Mouse (Mus musculus) hindbrain, embryonic 12.5 days (tissue): ENCODE measurements at regions not wholly inside any gene's neighbourhood (a gene's known extent, or its start where the extent isn't known, plus 50 kb on each side); places are given as distances from the start of the nearest gene placed in this dataset.

Experiments
- ATAC-seq: fragments of 200-750 bp; cut with Nextera tagmentation; 2 replicates; pipeline ENCODE4 v1.8.0; 2017; ENCODE audit warnings: moderate TSS enrichment; ENCODE audit not compliant: low FRiP score
- H3K27ac ChIP-seq: fragments of 300-500 bp; sonication (generic); 2 replicates; pipeline ENCODE4 v1.5.1; 2016; ENCODE audit warnings: mild to moderate bottlenecking
- H3K27me3 ChIP-seq: fragments of 300-500 bp; sonication (generic); 2 replicates; pipeline ENCODE4 v1.6.1; 2016; ENCODE audit warnings: mild to moderate bottlenecking
- H3K36me3 ChIP-seq: fragments of 300-500 bp; sonication (generic); 2 replicates; pipeline ENCODE4 v1.6.1; 2016; ENCODE audit warnings: mild to moderate bottlenecking
- H3K4me1 ChIP-seq: fragments of 300-500 bp; sonication (generic); 2 replicates; pipeline ENCODE4 v1.6.1; 2016
- H3K4me2 ChIP-seq: fragments of 300-500 bp; sonication (generic); replicated peaks from 2 replicates; pipeline ENCODE4 v1.6.1; 2016; ENCODE audit warnings: mild to moderate bottlenecking
- H3K4me3 ChIP-seq: fragments of 300-500 bp; sonication (generic); 2 replicates; pipeline ENCODE4 v1.5.1; 2016; ENCODE audit warnings: mild to moderate bottlenecking
- H3K9ac ChIP-seq: fragments of 300-500 bp; sonication (generic); 2 replicates; pipeline ENCODE4 v1.6.1; 2016; ENCODE audit warnings: mild to moderate bottlenecking, moderate library complexity
- H3K9me3 ChIP-seq: fragments of 300-500 bp; sonication (generic); replicated peaks from 2 replicates; pipeline ENCODE4 v1.6.1; 2016; ENCODE audit warnings: mild to moderate bottlenecking
- WGBS: fragments of 180-500 bp; shearing (Covaris S2); methylation state at CpG from one replicate; pipeline ENCODE4 v1.1.7; 2016; 5-methylcytosine and 5-hydroxymethylcytosine counted together

- Histone ChIP-seq H3K9ac (no peak overlapping the region), H3K27me3 (peaks cover 4% of the 10 kb centered on the region; the same call in 1 of the 2 replicates), H3K27ac (no peak overlapping the region), H3K36me3 (no peaks in the 10 kb centered on the region), H3K4me2 (no peak overlapping the region), H3K4me1 (no peaks in the 10 kb centered on the region), H3K4me3 (no peak overlapping the region), H3K9me3 (no peaks in the 10 kb centered on the region)
- ATAC-seq: no peak
- WGBS: 88% methylated on average over 8 of the region's 8 CpGs
These were observed 307.1 kb downstream of the Ptpru start for GRCm38 (mm10) chr4:131531003-131531402.

DNA sequence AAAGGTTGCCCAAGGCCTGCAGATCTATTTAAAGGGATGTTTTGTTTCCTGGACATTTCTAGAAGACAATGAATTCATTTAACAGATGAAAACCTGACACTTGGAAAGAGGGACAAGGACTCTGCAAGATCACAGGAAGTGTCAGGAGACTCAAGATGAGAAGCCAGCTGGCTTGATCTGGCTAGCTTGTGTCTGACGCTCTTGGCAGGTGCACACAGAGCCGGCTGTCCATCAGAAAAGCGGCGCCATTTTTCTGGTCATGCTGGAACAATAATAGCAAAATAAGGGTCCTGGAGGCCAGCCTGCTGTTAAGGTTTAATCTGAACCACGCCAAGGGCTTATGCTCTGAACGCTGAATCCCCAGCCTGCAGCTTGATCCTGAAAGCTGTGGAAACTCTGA, 303.3 kb downstream of the Ptpru start:
- Histone ChIP-seq H3K4me2 (no peak overlapping the region), H3K27me3 (no peaks in the 10 kb centered on the region), H3K4me1 (0 out of 2 replicates have a peak, but pooled peaks cover 2% of the 10 kb centered on the region), H3K4me3 (no peak overlapping the region), H3K9ac (no peak overlapping the region), H3K36me3 (no peaks in the 10 kb centered on the region), H3K9me3 (no peaks in the 10 kb centered on the region), H3K27ac (no peak overlapping the region)
- ATAC-seq: no peak
- WGBS: 71% methylated on average over 6 of the region's 6 CpGs

DNA sequence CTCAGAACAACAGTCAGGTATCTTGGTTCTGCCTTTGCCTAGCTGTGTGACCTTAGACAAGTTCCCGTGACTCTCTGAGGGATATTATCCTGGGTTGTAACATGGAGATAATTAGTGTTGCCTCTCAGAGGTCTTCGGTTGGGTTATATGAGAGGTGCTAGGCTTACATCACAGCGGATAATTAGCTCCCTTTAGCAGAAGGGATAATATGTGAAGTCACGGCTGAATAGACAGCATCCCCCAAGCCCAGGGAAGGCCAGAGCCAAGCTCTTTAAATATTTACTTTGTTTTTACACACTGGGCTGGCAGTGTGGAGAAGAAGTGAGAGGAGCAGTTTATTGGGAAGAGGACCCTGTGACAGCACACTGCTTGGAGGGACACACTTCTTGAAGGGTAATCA, 299.9 kb downstream of the Ptpru start:
- 70% methylated on average over 4 of the region's 4 CpGs for WGBS
- no peak for ATAC-seq
- H3K36me3 ChIP-seq: no peaks in the 10 kb centered on the region
- no peak overlapping the region for H3K9ac ChIP-seq
- 0 out of 2 replicates have a peak, but pooled peaks cover 5% of the 10 kb centered on the region for H3K4me1 ChIP-seq
- H3K9me3 ChIP-seq: no peaks in the 10 kb centered on the region
- H3K27me3 ChIP-seq: no peaks in the 10 kb centered on the region
- H3K27ac ChIP-seq: no peak overlapping the region
- no peak overlapping the region for H3K4me2 ChIP-seq
- no peak overlapping the region for H3K4me3 ChIP-seq

DNA sequence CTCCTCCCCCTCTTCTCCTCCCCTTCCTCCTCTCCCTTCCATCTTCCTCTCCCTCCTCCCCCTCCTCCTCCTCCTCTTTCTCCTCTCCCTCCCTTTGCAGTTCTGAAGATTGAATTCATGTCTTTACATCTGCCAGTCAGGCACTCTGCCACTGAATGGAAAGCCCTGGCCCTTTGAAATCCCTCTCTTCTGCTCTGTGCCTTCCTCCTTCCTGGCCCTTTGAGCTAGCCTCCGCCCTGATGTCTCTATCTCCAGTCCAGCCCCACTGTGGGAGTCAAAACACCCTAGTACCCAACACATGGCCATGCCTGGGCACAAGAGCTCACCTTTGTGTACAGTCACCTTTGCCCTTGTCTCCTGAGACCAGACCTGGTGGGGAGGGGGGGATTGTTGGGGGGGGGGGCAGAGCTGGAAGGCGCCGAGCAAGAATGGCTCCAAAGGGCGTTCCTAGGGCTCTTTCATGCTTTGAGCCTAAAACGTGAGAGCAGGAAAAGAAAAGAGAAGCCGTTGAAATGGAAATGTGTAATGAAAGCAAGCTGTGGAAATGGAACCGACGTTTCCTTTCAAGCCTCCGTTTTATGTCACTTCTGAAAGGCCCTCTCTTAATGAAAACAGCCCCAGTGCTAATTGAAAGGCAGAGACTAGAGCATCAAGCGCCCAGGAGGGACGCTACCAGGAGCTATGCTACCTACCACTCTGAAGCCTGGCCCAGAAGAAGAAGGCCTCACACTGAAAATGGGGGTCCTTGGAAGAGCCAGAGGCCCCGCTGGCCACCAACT, 291.5 kb downstream of the Ptpru start:
- Histone ChIP-seq H3K36me3 (no peaks in the 10 kb centered on the region), H3K4me2 (no peak overlapping the region), H3K9me3 (no peaks in the 10 kb centered on the region), H3K4me1 (peaks cover 8% of the 10 kb centered on the region), H3K27ac (no peak overlapping the region), H3K4me3 (no peak overlapping the region), H3K27me3 (no peaks in the 10 kb centered on the region), H3K9ac (no peak overlapping the region)
- ATAC-seq: no peak
- 41% methylated on average over 12 of the region's 12 CpGs for WGBS

DNA sequence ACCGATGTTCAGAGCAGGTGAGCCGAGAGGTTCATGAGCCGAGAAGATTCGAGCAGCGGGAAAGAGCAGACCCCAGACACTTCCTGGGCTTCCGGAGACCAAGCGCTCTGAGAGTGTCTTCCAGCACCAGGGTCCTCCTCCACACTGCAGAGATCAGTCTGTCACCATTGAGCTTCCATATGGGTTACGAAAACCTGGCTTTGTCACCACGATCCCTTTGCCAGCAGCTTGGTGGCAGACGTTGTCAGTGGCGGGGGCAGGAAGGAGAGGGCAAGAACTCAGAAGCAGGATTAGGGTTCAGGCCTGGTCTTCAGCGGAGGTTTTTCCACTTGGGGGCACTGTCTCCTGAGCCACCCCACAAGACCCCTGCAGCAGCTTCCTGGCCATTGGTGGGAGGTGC, 288.5 kb downstream of the Ptpru start:
- no peaks in the 10 kb centered on the region for H3K9me3 ChIP-seq
- no peak overlapping the region for H3K4me2 ChIP-seq
- no peaks in the 10 kb centered on the region for H3K27me3 ChIP-seq
- H3K9ac ChIP-seq: no peak overlapping the region
- H3K4me1 ChIP-seq: peaks cover 8% of the 10 kb centered on the region
- no peak overlapping the region for H3K4me3 ChIP-seq
- WGBS: 86% methylated on average over 12 of the region's 12 CpGs
- no peak for ATAC-seq
- no peak overlapping the region for H3K27ac ChIP-seq
- no peaks in the 10 kb centered on the region for H3K36me3 ChIP-seq

GRCm38 (mm10) chr4:131558513-131558912, 279.6 kb downstream of the Ptpru start:
- Histone ChIP-seq H3K27me3 (no peaks in the 10 kb centered on the region), H3K4me1 (no peaks in the 10 kb centered on the region), H3K36me3 (no peaks in the 10 kb centered on the region), H3K27ac (no peak overlapping the region), H3K9ac (no peak overlapping the region), H3K9me3 (no peaks in the 10 kb centered on the region; the same call in 1 of the 2 replicates), H3K4me3 (no peak overlapping the region), H3K4me2 (no peak overlapping the region)
- ATAC-seq: no peak
- 83% methylated on average over 5 of the region's 5 CpGs for WGBS

GRCm38 (mm10) chr4:131563851-131564250, 274.2 kb downstream of the Ptpru start:
- no peak overlapping the region for H3K4me2 ChIP-seq
- no peaks in the 10 kb centered on the region; the same call in 1 of the 2 replicates for H3K9me3 ChIP-seq
- 0 out of 2 replicates have a peak, but pooled peaks cover 3% of the 10 kb centered on the region for H3K4me1 ChIP-seq
- H3K4me3 ChIP-seq: no peak overlapping the region
- H3K36me3 ChIP-seq: no peaks in the 10 kb centered on the region
- WGBS: 67% methylated on average over 4 of the region's 4 CpGs
- no peak overlapping the region for H3K27ac ChIP-seq
- no peaks in the 10 kb centered on the region for H3K27me3 ChIP-seq
- H3K9ac ChIP-seq: no peak overlapping the region
- no peak for ATAC-seq

- no peaks in the 10 kb centered on the region for H3K27me3 ChIP-seq
- H3K9me3 ChIP-seq: no peaks in the 10 kb centered on the region
- no peaks in the 10 kb centered on the region for H3K36me3 ChIP-seq
- H3K4me2 ChIP-seq: no peak overlapping the region
- H3K27ac ChIP-seq: no peak overlapping the region
- 84% methylated on average over 7 of the region's 7 CpGs for WGBS
- H3K4me3 ChIP-seq: no peak overlapping the region
- no peak overlapping the region for H3K9ac ChIP-seq
- ATAC-seq: no peak
- 0 out of 2 replicates have a peak, but pooled peaks cover 3% of the 10 kb centered on the region for H3K4me1 ChIP-seq
These were observed 272.9 kb downstream of the Ptpru start for GRCm38 (mm10) chr4:131565203-131565602.

GRCm38 (mm10) chr4:131567241-131567640, 270.8 kb downstream of the Ptpru start:
- no peak overlapping the region for H3K9ac ChIP-seq
- ATAC-seq: no peak
- H3K4me2 ChIP-seq: no peak overlapping the region
- no peaks in the 10 kb centered on the region for H3K27me3 ChIP-seq
- H3K27ac ChIP-seq: no peak overlapping the region
- H3K4me3 ChIP-seq: no peak overlapping the region
- 0 out of 2 replicates have a peak, but pooled peaks cover 3% of the 10 kb centered on the region for H3K4me1 ChIP-seq
- 38% methylated on average over 2 of the region's 2 CpGs for WGBS
- no peaks in the 10 kb centered on the region for H3K9me3 ChIP-seq
- no peaks in the 10 kb centered on the region for H3K36me3 ChIP-seq

GRCm38 (mm10) chr4:131569156-131569555, 268.9 kb downstream of the Ptpru start:
- H3K4me1 ChIP-seq: 0 out of 2 replicates have a peak, but pooled peaks cover 3% of the 10 kb centered on the region
- no peak for ATAC-seq
- no peak overlapping the region for H3K4me2 ChIP-seq
- 51% methylated on average over 5 of the region's 5 CpGs for WGBS
- no peaks in the 10 kb centered on the region for H3K9me3 ChIP-seq
- H3K27ac ChIP-seq: no peak overlapping the region
- H3K27me3 ChIP-seq: no peaks in the 10 kb centered on the region
- no peak overlapping the region for H3K4me3 ChIP-seq
- no peak overlapping the region for H3K9ac ChIP-seq
- no peaks in the 10 kb centered on the region for H3K36me3 ChIP-seq

- H3K27me3 ChIP-seq: no peaks in the 10 kb centered on the region
- ATAC-seq: no peak
- no peak overlapping the region for H3K9ac ChIP-seq
- H3K4me3 ChIP-seq: no peak overlapping the region
- H3K4me1 ChIP-seq: no peaks in the 10 kb centered on the region
- no peak overlapping the region for H3K27ac ChIP-seq
- H3K36me3 ChIP-seq: no peaks in the 10 kb centered on the region
- no peaks in the 10 kb centered on the region for H3K9me3 ChIP-seq
- H3K4me2 ChIP-seq: no peak overlapping the region
- 69% methylated on average over 4 of the region's 4 CpGs for WGBS
These were observed 260.5 kb downstream of the Ptpru start for GRCm38 (mm10) chr4:131577571-131577970.

- WGBS: 64% methylated on average over 3 of the region's 3 CpGs
- ATAC-seq: no peak
- no peaks in the 10 kb centered on the region for H3K27me3 ChIP-seq
- H3K4me1 ChIP-seq: no peaks in the 10 kb centered on the region
- H3K27ac ChIP-seq: no peak overlapping the region
- no peak overlapping the region for H3K4me2 ChIP-seq
- no peaks in the 10 kb centered on the region for H3K36me3 ChIP-seq
- no peak overlapping the region for H3K4me3 ChIP-seq
- H3K9ac ChIP-seq: no peak overlapping the region
- no peaks in the 10 kb centered on the region for H3K9me3 ChIP-seq
These were observed 252.1 kb downstream of the Ptpru start for GRCm38 (mm10) chr4:131585946-131586345.

- Histone ChIP-seq H3K4me1 (no peaks in the 10 kb centered on the region), H3K27ac (no peak overlapping the region), H3K9me3 (no peaks in the 10 kb centered on the region), H3K36me3 (no peaks in the 10 kb centered on the region), H3K9ac (no peak overlapping the region), H3K27me3 (no peaks in the 10 kb centered on the region), H3K4me3 (no peak overlapping the region), H3K4me2 (no peak overlapping the region)
- WGBS: 61% methylated on average over 7 of the region's 7 CpGs
- ATAC-seq: no peak
These were observed 250.6 kb downstream of the Ptpru start for GRCm38 (mm10) chr4:131587536-131587935.
